Mouse (Mus musculus): ENCODE data around the gene Cabp4. TPM values are rescaled to one million over a fixed set of nuclear protein-coding genes. Genes with fewer than 3 reads are reported as not detected.

The Cabp4 gene
- total RNA-seq, 2 experiments from 2014 or later = not detected

- ATAC-seq (replicated peaks; ENCODE audit: poor library complexity, severe bottlenecking) = no peak
Observed at GRCm38 (mm10) chr19:4108535-4108934, 35.3 kb downstream of the Cabp4 start.

DNA sequence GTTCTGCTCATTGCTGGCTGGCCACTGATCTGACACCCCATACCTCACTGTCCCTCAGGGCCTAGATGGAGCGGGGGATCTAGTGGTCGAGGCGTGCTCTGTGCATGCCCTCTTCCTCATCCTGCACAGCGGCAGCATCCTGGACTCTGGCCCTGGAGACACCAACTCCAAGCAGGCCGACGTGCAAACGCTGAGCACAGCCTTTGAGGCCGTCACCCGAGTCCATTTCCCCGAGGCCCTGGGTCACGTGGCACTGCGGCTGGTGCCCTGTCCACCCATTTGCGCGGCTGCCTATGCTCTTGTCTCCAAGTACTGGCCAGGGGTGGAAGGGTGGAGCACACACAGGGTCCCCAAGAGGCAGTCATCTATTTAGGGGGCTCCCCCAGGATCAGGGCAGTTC lies 37.2 kb downstream of the Cabp4 start:
- no peak for ATAC-seq (replicated peaks; ENCODE audit: poor library complexity, severe bottlenecking)

DNA sequence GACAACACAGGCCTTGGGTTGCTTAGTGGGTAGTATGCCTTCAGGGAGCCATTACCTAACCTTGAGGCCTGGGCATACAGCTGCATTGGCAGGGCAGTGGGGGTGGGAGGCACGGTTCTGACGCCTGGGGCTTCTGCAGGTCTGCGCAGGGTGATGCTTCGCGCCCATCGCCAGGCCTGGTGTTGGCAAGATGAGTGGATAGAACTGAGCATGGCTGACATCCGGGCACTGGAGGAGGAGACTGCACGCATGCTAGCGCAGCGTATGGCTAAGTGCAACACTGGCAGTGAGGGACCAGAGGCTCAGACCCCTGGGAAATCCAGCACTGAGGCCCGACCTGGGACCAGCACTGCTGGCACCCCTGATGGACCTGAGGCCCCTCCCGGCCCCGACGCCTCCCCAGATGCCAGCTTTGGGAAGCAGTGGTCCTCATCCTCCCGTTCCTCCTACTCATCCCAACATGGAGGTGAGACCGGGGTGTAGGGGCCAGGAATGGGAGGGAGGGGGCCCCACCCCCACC lies 39.1 kb downstream of the Cabp4 start:
- ATAC-seq (replicated peaks; ENCODE audit: poor library complexity, severe bottlenecking) = no peak

DNA sequence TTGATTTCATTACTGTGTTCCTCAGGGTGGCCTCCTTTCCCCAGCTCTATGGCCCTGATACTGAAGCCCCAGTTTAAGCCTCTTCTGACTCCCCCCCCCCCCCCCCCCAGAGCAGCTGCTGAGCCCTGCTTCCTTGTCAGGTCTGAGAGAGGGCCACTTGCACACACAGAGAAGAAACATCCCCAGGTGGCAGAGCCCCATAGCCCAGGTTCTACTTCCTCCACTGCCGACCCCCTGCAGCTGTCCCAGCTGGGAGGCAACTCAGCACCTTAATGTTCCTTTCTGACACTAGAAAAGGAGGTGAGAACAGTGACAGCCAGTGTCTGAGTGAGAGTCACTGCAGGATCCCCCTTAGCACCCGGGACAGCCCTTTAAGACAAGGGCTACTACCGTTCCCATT lies 40.0 kb downstream of the Cabp4 start:
- no peak for ATAC-seq (replicated peaks; ENCODE audit: poor library complexity, severe bottlenecking)

- no peak for ATAC-seq (replicated peaks; ENCODE audit: poor library complexity, severe bottlenecking)
Observed at GRCm38 (mm10) chr19:4103294-4103693, 40.5 kb downstream of the Cabp4 start.

GRCm38 (mm10) chr19:4102626-4103025 lies 41.2 kb downstream of the Cabp4 start:
- ATAC-seq (replicated peaks; ENCODE audit: poor library complexity, severe bottlenecking) = no peak

GRCm38 (mm10) chr19:4102049-4102448 lies 41.8 kb downstream of the Cabp4 start:
- ATAC-seq (replicated peaks; ENCODE audit: poor library complexity, severe bottlenecking) = no peak

- ATAC-seq (replicated peaks; ENCODE audit: poor library complexity, severe bottlenecking) = no peak
Observed at GRCm38 (mm10) chr19:4101466-4101865, 42.4 kb downstream of the Cabp4 start.

DNA sequence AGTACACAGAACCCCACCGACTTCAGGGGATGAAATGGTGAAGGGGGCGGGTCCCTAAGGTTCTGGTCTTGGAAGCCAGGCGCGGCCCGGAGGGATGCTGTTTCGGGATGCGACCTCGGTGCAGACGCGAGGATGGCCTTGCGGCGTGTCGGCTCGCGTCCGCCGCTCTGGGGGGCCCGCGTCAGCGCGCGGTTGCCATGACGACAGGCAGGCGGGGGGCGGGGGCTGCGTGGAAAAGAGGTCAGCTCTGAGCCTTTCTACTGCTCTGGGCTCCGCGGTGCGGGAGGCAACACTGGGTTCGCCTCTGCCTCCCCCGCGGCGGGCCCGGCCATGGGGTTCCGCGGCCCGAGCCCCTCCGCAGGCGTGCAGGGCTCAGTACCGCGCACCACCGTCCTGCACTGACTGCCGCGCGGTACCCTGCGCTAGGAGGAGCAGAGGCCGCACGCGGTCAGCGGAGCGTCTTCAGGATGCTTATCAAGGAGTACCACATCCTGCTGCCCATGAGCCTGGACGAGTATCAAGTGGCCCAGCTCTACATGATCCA lies 43.0 kb downstream of the Cabp4 start:
- no peak for ATAC-seq (replicated peaks; ENCODE audit: poor library complexity, severe bottlenecking)

- ATAC-seq (replicated peaks; ENCODE audit: poor library complexity, severe bottlenecking) = 0 out of 2 replicates have a peak, but pooled peaks have one; percentile 6
Observed at GRCm38 (mm10) chr19:4099837-4100717, 43.8 kb downstream of the Cabp4 start, which contains the start of gene Pitpnm1. Gene Pitpnm1, plus strand, starts transcription at chr19:4099998.

DNA sequence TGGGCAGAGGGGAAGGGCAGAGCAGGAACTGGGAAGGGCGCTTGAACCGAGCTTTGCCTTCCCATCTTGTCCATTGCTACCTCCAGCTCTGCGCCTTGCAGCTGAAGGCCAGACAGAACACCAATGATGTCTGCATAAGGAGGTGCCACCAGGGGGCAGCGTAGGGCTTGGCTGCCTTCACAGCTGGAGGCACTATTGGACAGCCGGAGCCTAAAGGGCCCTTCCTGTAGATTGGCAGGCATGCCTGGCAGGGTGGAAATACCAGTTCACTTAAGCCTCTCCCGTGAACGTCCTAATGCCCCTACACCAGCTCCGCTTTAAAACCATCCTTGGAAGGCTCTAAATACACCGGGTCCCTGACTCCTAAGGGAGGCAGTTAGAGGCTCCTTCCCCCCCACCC lies 44.8 kb downstream of the Cabp4 start:
- ATAC-seq (replicated peaks; ENCODE audit: poor library complexity, severe bottlenecking) = peak; percentile 26

- ATAC-seq (replicated peaks; ENCODE audit: poor library complexity, severe bottlenecking) = peak; percentile 28
Observed at GRCm38 (mm10) chr19:4098426-4098825, 45.4 kb downstream of the Cabp4 start.

- peak; percentile 18 for ATAC-seq (replicated peaks; ENCODE audit: poor library complexity, severe bottlenecking)
Observed at GRCm38 (mm10) chr19:4097441-4097825, 46.4 kb downstream of the Cabp4 start.

DNA sequence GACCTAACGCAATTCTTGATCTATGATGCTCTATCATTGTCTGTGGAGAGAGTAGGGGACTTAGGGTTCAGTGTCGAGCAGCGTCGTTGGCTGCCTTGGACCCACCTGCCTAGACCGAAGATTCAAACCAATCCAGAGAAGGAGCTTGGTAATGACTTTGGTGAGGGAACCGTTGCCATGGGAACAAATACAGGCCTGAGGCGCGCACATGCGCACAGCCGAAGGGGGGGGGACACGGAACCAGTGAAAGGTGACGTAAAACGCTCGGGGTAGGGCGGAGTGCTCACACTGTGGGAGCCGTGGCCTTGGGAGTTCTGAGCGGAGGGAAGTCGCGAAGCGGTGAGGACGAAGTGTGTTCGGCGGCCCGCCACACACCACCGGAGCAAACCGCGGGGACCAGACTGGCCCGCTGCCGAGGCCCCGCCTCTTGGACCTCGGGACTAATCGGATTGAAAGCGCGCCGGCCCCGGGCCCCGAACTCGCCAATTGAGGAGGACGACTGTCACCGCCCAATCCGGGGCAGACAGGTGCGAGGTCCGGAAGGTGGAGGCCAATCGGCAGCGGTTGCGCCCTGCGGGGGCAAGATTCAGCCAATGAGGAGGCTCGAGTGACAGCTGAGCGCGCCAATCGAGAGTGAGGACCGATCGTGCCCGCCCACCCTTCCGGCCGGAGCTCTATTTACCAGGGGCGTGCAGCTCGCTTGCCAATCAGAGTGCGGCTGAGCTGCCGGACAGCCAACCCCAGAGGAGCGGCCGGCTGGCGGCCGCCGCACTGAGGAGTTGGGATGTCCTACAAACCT lies 47.0 kb downstream of the Cabp4 start, which contains the start of gene Cdk2ap2:
Gene Cdk2ap2 (plus strand): TSS at position 541 of the 799 bp plus-strand sequence.
- ATAC-seq (replicated peaks; ENCODE audit: poor library complexity, severe bottlenecking) = peak; percentile 70

DNA sequence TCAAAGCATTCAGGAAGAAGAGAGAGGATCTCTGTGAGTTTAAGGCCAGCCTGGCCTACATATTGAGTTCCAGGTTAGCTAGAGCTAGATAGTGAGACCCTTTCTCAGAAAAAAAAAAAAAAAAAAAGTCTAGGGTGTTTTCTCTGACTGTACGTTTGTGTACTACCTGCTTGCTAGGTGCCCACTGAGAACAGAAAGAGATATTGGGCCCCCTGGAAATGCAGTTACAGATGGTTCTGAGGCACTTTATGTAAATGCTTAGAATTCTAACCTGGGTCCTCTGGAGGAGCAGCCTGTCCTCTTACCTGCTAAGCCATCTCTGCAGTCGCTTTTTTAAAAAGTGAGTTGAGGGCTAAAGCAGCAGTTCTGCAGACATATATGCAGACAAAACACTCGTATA lies 48.0 kb downstream of the Cabp4 start:
- ATAC-seq (replicated peaks; ENCODE audit: poor library complexity, severe bottlenecking) = no peak

DNA sequence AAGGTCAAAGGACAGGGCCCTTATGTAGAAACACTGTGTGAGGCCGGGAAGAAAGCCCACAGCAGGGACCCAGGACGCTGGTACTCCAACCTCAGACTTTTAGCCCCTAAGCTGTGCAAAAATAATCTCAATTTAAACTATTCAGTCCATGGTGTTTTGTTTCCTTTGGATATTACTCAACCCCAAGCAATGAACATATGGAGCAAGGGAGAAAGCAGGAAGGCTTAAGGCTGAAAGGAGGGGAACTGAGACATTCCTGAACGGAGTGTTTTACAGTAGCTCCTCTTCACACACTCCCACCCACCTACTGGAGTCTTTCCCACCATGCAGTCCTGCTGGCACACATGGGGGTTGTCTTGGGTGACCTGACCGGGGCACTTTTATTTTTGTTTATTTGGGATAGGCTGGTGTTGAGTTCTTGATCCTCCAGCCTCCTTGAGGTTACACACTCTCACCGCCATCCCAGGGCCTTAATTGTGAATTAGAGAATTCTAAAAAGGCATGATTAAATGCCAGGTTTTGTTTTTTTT lies 49.0 kb downstream of the Cabp4 start:
- no peak for ATAC-seq (replicated peaks; ENCODE audit: poor library complexity, severe bottlenecking)

DNA sequence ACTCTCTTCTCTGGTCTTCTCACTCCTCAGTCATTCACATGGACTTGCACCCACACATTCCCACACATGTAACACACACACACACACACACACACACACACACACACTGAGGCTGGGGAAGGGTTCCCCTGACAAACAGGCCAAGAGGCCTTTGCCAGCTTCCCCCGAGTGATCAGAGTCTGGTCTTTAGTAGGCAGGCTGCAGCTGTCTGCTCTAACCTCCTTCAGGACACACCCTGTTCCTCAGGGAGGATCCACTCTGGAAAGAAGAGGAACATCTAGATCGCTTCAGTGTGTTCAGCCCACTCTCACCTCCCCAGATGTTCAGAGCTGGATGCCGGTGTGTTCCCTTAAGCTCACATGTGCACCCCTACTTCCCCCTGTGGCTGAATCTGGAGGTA lies 49.5 kb downstream of the Cabp4 start:
- no peak for ATAC-seq (replicated peaks; ENCODE audit: poor library complexity, severe bottlenecking)

- no peak for ATAC-seq (replicated peaks; ENCODE audit: poor library complexity, severe bottlenecking)
Observed at GRCm38 (mm10) chr19:4093772-4094171, 50.1 kb downstream of the Cabp4 start.

GRCm38 (mm10) chr19:4092750-4093149 lies 51.1 kb downstream of the Cabp4 start:
- ATAC-seq (replicated peaks; ENCODE audit: poor library complexity, severe bottlenecking) = no peak

- ATAC-seq (replicated peaks; ENCODE audit: poor library complexity, severe bottlenecking) = no peak
Observed at GRCm38 (mm10) chr19:4091383-4091782, 52.5 kb downstream of the Cabp4 start.

All from granulocyte monocyte progenitor cell, adult 5-6 weeks (primary cell).